Mouse (Mus musculus) midbrain, embryonic 11.5 days (tissue): ENCODE measurements around the gene Kansl2. TPM values are rescaled to one million over a fixed set of nuclear protein-coding genes. Genes with fewer than 3 reads are reported as not detected.

Source experiments
- ATAC-seq: fragments of 200-750 bp; cut with Nextera tagmentation; 2 replicates; pipeline ENCODE4 v1.8.0; 2017; ENCODE audit warnings: moderate TSS enrichment, moderate library complexity; ENCODE audit not compliant: low FRiP score
- DNase-seq: peaks from one replicate; pipeline ENCODE4 v3.0.0; 2015; ENCODE audit warnings: low spot score; ENCODE audit errors: missing footprints
- H3K27ac ChIP-seq: fragments of 300-500 bp; sonication (generic); 2 replicates; pipeline ENCODE4 v1.5.1; 2014; ENCODE audit warnings: low read depth, low read length
- H3K27me3 ChIP-seq: fragments of 300-500 bp; sonication (generic); 2 replicates; pipeline ENCODE4 v1.6.1; 2014; ENCODE audit warnings: mild to moderate bottlenecking, low read length, moderate library complexity, mixed read lengths; ENCODE audit not compliant: control insufficient read depth, insufficient read depth
- H3K36me3 ChIP-seq: fragments of 300-500 bp; sonication (generic); 2 replicates; pipeline ENCODE4 v1.6.1; 2014; ENCODE audit warnings: mild to moderate bottlenecking, low read length, moderate library complexity, mixed read lengths; ENCODE audit not compliant: control insufficient read depth, insufficient read depth
- H3K4me1 ChIP-seq: fragments of 300-500 bp; sonication (generic); 2 replicates; pipeline ENCODE4 v1.6.1; 2014; ENCODE audit warnings: low read length; ENCODE audit not compliant: control insufficient read depth, insufficient read depth
- H3K4me2 ChIP-seq: fragments of 300-500 bp; sonication (generic); 2 replicates; pipeline ENCODE4 v1.6.1; 2014; ENCODE audit warnings: mild to moderate bottlenecking, moderate library complexity
- H3K4me3 ChIP-seq: fragments of 300-500 bp; sonication (generic); 2 replicates; pipeline ENCODE4 v1.5.1; 2014; ENCODE audit warnings: low read depth, low read length
- H3K9ac ChIP-seq: fragments of 300-500 bp; sonication (generic); 2 replicates; pipeline ENCODE4 v1.6.1; 2014; ENCODE audit warnings: low read length
- H3K9me3 ChIP-seq: fragments of 300-500 bp; sonication (generic); 2 replicates; pipeline ENCODE4 v1.6.1; 2016; ENCODE audit warnings: low read length; ENCODE audit not compliant: control insufficient read depth
- WGBS: fragments of 180-500 bp; shearing (Covaris S2); extraction: QIAGEN DNeasy Blood & Tissue Kit; methylation state at CpG from one replicate; pipeline ENCODE4 v1.1.7; 2014; 5-methylcytosine and 5-hydroxymethylcytosine counted together
- polyA plus RNA-seq: library from polyadenylated mRNA; unstranded; fragments of >200 nt; fragmentation: Nextera tagmentation; extraction: Ambion mirVana; gene quantifications from 2 replicates; pipeline ENCODE4 v1.2.1, GENCODE M21; 2014

Kansl2 gene
- polyA plus RNA-seq, 1 experiment from 2014 or later = 140 TPM

DNA sequence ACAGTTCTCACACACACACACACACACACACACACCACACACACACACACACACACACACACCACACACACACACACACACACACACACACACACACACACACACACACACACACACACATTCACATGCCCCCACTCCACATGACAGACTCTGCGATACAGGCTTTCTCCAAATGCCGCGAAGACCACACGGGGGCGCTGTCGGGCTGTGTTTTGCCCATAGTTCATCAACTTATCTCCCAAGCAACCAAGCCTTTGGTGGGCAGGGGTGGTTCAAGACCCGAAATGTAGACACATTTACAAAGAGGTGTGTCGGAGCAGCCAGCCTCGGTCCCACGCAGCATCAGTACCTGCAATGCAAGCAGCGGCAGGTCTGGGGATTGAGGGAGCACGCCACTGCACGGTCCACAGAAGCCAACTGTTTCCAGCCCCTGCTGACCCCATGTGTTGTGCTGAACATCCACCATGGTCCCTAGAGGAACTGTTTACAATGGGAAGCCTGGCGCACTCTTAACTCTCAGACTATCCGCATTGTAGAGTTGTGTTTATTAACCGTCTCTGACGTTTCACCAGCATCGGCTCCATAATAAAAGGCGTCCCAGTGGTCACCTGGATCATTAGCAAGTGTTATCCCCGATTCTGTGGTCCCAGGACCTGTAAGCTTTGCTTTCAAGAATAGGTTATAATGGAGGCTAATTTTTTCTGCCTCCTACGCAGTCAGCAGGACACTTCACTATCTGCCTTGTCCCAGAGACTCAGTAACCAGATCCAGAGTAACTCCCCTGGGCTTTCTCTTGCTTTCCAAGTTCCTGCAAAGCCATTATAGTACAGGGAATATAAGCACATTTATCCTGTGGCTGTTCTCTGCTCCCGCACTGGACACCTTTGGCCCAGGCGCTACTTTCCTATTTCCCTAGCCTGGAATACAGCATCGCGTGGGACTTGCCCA, 23.4 kb downstream of the Kansl2 start:
- peak; percentile 48; the same call in 1 of the 2 replicates for ATAC-seq
- 31% methylated on average over 25 of the region's 25 CpGs for WGBS
- peaks cover 7% of the 10 kb centered on the region for H3K4me1 ChIP-seq

GRCm38 (mm10) chr15:98509387-98509786, 24.7 kb downstream of the Kansl2 start:
- Histone ChIP-seq H3K27me3 (no peaks in the 10 kb centered on the region), H3K4me2 (no peak overlapping the region), H3K27ac (no peak overlapping the region), H3K4me1 (peaks cover 7% of the 10 kb centered on the region), H3K36me3 (no peaks in the 10 kb centered on the region), H3K4me3 (no peak overlapping the region), H3K9ac (no peak overlapping the region), H3K9me3 (no peaks in the 10 kb centered on the region)
- 68% methylated on average over 2 of the region's 2 CpGs for WGBS
- DNase-seq = no peak
- ATAC-seq = no peak

More for the DNA sequence above, 23.4 kb downstream of the Kansl2 start:
- Histone ChIP-seq H3K9me3 (no peaks in the 10 kb centered on the region), H3K27ac (no peak overlapping the region), H3K4me3 (no peak overlapping the region), H3K36me3 (no peaks in the 10 kb centered on the region), H3K9ac (no peak overlapping the region), H3K4me2 (peak overlapping the region; percentile 36), H3K27me3 (no peaks in the 10 kb centered on the region)
- peak; percentile 99 for DNase-seq

GRCm38 (mm10) chr15:98507321-98507720, 26.7 kb downstream of the Kansl2 start:
- H3K9me3 ChIP-seq = no peaks in the 10 kb centered on the region
- no peak overlapping the region for H3K4me2 ChIP-seq
- H3K4me1 ChIP-seq = peaks cover 5% of the 10 kb centered on the region
- no peaks in the 10 kb centered on the region for H3K27me3 ChIP-seq
- H3K9ac ChIP-seq = no peak overlapping the region
- ATAC-seq = no peak
- DNase-seq = no peak
- no peaks in the 10 kb centered on the region for H3K36me3 ChIP-seq
- H3K27ac ChIP-seq = no peak overlapping the region
- WGBS = 85% methylated on average over 5 of the region's 6 CpGs
- no peak overlapping the region for H3K4me3 ChIP-seq

GRCm38 (mm10) chr15:98506253-98506957, 27.7 kb downstream of the Kansl2 start:
- no peak for ATAC-seq
- H3K9me3 ChIP-seq = no peaks in the 10 kb centered on the region
- 85% methylated on average over 9 of the region's 9 CpGs for WGBS

DNA sequence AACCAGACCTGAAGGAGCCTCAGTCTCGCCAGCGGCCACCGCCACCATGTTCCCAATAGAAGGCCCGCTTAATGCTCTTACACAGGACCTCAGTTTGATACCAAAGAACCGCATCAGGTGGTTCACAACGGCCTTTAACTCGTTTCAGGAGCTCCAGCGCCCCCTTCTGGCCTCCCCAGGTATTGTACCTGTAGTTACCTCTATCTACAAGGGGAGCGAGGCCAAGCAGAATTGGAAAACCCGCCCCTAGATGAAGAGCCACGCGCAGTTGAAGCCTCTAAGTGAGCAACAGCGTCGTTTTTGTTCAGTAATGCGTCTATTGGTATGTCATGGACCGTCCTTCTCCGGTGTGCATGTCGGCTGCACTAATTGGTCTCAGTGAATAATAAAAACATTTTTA, 29.6 kb downstream of the Kansl2 start:
- DNase-seq (peak; percentile 96), ATAC-seq (no peak)
- H3K4me1 ChIP-seq = no peaks in the 10 kb centered on the region
- no peaks in the 10 kb centered on the region for H3K27me3 ChIP-seq
- 15% methylated on average over 18 of the region's 18 CpGs for WGBS
- H3K36me3 ChIP-seq = no peaks in the 10 kb centered on the region
- H3K9ac ChIP-seq = no peak overlapping the region
- no peaks in the 10 kb centered on the region for H3K9me3 ChIP-seq
- H3K4me3 ChIP-seq = no peak overlapping the region
- H3K4me2 ChIP-seq = no peak overlapping the region
- no peak overlapping the region for H3K27ac ChIP-seq

More at GRCm38 (mm10) chr15:98506253-98506957, 27.7 kb downstream of the Kansl2 start:
- H3K27me3 ChIP-seq = no peaks in the 10 kb centered on the region
- H3K4me3 ChIP-seq = no peak overlapping the region
- H3K27ac ChIP-seq = no peak overlapping the region
- H3K4me2 ChIP-seq = no peak overlapping the region
- peaks cover 4% of the 10 kb centered on the region for H3K4me1 ChIP-seq
- H3K36me3 ChIP-seq = no peaks in the 10 kb centered on the region
- DNase-seq = no peak
- H3K9ac ChIP-seq = no peak overlapping the region

- ATAC-seq = no peak
- Histone ChIP-seq H3K9me3 (no peaks in the 10 kb centered on the region), H3K4me1 (no peaks in the 10 kb centered on the region), H3K27me3 (no peaks in the 10 kb centered on the region), H3K4me3 (no peak overlapping the region), H3K9ac (no peak overlapping the region), H3K4me2 (no peak overlapping the region), H3K27ac (no peak overlapping the region), H3K36me3 (no peaks in the 10 kb centered on the region)
- no peak for DNase-seq
- 85% methylated on average over 3 of the region's 3 CpGs for WGBS
These were observed 30.7 kb downstream of the Kansl2 start for GRCm38 (mm10) chr15:98503317-98503716.

DNA sequence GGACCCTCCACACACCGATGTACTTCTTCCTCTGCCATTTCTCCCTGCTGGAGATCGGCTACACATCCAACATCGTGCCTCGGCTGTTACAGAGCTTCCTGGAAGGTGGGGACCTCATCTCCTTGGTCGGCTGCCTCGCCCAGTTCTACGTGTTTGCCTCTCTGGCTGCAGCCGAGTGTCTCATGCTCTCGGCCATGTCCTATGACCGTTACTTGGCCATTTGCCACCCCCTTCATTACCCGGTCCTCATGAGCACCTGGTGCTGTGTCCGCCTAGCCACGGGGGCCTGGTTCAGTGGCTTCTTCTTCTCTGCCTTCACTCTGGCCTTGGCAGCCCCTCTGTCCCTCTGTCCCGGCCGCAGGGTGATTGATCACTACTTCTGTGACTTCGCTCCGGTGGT, 36.4 kb downstream of the Kansl2 start:
- H3K9me3 ChIP-seq = no peaks in the 10 kb centered on the region

DNA sequence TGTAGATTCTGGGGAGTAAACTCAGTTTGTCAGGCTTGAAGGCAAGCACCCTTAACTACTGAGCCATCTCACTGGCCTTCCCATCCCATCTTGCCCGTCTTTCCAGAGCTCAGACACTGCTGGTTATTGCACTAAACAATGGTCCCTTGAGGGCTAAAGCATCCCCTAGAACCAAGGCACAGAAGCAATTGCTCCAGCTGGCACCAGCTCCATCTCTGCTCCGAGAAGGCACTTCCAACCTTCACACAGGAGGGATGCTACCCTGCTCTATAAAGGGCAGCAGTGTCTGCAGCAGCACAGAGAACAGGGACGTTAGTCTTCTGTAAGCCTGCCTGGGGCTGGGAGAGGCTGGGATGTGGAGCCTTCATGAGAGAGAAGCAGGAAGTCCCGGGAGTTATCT, 42.0 kb downstream of the Kansl2 start, which contains the start of gene Olfr279:
TSS of gene Olfr279 (plus strand) at position 301 of the 400 bp plus-strand sequence.
- Histone ChIP-seq H3K4me1 (no peaks in the 10 kb centered on the region), H3K27ac (no peak within 1 kb of the TSS), H3K9me3 (no peaks in the 10 kb centered on the region), H3K36me3 (no peaks in the 10 kb centered on the region), H3K27me3 (no peaks in the 10 kb centered on the region), H3K4me2 (no peak within 1 kb of the TSS), H3K4me3 (no peak within 1 kb of the TSS), H3K9ac (no peak within 1 kb of the TSS)
- ATAC-seq (no peak), DNase-seq (no peak)
- WGBS = 62% methylated on average over 4 of the region's 4 CpGs

More for the DNA sequence above, 36.4 kb downstream of the Kansl2 start:
- WGBS = 90% methylated on average over 17 of the region's 17 CpGs
- Histone ChIP-seq H3K9ac (no peak overlapping the region), H3K4me3 (no peak overlapping the region), H3K27me3 (no peaks in the 10 kb centered on the region), H3K36me3 (no peaks in the 10 kb centered on the region), H3K4me2 (no peak overlapping the region), H3K4me1 (no peaks in the 10 kb centered on the region), H3K27ac (no peak overlapping the region)
- peak; percentile 49 for DNase-seq
- no peak for ATAC-seq

DNA sequence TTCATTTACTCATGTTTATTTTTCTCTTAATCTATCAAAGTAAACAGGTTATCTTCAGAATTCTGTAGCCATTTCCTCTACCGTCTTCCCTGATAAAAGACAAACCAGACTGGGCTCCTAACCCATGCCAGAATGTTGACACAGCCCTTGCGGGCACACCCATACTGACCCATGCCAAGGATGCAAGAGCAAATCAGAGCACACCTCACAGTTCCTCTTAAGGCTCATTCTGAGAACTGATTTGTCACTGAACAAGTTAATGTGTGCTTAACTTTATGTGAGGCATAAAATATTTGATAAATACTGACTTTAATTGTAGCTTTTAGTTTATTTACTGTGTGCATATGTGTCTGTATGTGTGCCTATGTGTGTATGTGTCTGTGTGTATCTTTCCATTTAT, 42.7 kb downstream of the Kansl2 start:
- no peaks in the 10 kb centered on the region for H3K4me1 ChIP-seq
- no peaks in the 10 kb centered on the region for H3K9me3 ChIP-seq
- no peak overlapping the region for H3K4me3 ChIP-seq
- ATAC-seq (no peak), DNase-seq (no peak)
- H3K9ac ChIP-seq = no peak overlapping the region
- H3K36me3 ChIP-seq = no peaks in the 10 kb centered on the region
- no peak overlapping the region for H3K4me2 ChIP-seq
- 89% methylated on average over 2 of the region's 2 CpGs for WGBS
- no peak overlapping the region for H3K27ac ChIP-seq
- no peaks in the 10 kb centered on the region for H3K27me3 ChIP-seq
